Mouse (Mus musculus): Measurements from ENCODE around the gene C2cd5.

The C2cd5 gene

DNA sequence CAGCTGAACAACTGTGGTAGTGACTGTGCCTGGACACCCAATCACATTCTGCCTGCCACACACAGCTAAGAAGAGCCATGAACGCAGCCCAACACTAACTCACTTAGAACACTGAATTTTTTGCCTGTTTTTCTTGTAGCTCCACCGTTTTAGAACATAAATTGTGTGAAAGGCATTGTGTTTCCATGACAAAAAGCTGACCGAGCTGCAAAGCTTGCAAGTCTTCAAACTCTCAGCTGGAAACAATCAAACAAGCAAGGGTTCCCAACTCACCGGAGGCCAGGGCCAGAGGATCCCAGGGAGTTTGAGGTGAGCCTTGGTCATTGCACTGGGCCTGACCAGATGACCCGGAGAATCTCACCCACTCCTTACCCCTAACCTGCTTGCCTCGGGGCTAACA lies 16.8 kb upstream of the C2cd5 start:
- intact Hi-C loops (cut with DNase I) = no loop called here

DNA sequence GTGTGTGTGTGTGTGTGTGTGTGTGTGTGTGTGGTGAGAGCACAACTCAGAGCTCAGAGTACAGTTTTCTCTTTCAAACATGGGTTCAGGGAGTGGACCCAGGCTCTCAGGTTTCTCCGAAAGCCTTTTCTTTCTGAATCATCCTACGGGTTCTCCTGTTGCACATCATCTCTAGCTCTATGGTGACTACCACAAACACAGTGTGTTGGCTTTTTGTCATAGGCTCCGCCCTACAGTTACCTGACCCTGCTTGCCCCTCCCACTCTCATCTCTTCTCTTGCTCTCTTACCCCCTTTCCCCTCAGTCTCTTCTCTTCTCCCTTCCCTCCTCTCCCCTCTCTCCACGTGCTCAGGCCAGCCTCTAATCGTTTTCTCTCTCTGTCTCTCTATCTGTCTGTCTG lies 15.6 kb upstream of the C2cd5 start:
- intact Hi-C loops (cut with DNase I) = loop anchor here (2.0 kb wide), 1 partner anchor 59 kb away; no protein-coding TSS in a partner anchor

DNA sequence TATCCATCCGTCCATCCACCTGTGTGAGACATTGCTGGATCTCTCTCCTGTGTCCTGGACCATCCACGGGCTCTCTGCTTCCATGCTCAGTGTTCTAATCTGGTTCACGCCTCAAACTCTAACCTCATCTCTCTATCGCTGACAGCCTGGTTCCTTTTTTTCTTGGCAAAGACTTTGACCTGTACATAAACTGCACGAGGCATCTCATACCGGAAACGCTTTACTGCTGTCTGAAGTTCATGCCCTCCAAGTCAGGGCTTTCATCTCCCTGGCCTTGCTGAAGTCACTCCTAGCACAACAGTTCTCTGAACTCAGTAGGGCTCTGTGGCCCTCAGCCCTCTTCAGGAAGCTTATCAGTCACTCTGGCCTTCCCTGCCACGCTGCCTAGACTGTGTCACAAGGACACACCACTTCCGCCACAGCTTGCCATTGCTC lies 15.1 kb upstream of the C2cd5 start:
- intact Hi-C loops (cut with DNase I) = loop anchor here (2.0 kb wide), 1 partner anchor 60 kb away; no protein-coding TSS in a partner anchor

DNA sequence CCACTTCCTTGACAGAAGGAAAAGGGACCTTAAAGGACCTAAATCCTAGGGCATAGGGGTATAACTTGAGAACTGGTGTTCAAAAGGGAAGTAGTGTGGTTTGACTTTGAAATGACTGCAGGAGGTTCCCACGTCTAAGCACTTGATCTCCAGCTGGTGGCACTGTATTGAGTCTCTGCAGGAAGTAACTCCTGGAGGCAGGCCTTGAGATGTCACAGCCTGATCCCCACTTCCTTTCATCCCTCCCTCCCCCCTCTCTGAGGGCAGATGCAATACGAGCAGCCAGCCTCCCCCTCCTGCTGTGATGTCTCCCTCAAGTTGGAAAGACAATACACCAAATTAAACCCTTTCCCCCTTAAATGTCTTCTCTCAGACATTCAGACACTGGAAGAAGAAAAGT lies 14.6 kb upstream of the C2cd5 start:
- intact Hi-C loops (cut with DNase I) = loop anchor here (2.0 kb wide), 1 partner anchor 60 kb away; no protein-coding TSS in a partner anchor

DNA sequence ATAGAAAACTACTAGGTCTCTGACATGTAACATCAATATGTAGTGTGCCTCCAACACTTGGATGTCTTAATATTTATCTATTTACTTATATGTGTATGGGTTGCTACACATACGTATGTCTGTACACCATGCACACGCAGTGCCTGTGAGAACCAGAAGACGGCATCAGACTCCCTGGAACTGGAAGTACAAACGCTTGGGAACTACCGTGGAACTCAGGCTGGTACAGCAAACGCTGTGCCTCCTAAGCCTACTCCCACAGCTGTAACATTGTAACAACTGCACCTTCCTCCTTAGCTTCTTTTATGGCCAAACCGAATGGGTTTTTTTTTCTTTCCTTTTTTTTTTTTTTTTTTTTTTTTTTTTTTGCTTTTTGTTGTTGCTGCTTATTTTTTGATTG lies 10.4 kb upstream of the C2cd5 start:
- intact Hi-C loops (cut with DNase I) = no loop called here

DNA sequence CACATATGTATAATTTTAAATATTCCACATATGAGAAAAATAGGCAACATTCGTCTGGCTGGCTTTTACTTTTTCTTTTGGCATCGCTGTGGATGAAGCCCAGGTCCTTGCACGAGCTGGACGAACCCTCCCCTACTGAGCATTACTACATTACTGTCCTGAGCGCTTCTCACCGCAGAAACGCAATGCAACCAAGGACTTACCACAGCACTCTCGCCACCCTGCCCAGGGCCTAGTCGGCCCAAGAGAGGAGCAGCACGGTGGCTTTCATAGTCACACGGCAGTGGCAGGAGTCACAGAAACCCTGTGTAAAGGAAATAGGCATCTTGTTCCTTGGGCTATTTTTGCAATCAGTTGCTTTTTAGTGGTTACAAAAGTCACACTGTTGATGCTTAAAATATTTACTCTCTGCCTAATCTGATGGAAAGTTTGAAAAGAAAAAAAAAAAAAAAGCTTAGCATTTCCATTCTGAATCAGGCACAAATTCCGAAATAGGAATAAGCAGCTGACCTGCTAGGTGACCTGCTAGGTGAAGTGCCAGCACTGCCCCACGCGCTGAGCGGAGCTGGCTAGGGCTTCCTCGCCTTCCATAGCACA lies 9.8 kb upstream of the C2cd5 start:
- intact Hi-C loops (cut with DNase I) = no loop called here

DNA sequence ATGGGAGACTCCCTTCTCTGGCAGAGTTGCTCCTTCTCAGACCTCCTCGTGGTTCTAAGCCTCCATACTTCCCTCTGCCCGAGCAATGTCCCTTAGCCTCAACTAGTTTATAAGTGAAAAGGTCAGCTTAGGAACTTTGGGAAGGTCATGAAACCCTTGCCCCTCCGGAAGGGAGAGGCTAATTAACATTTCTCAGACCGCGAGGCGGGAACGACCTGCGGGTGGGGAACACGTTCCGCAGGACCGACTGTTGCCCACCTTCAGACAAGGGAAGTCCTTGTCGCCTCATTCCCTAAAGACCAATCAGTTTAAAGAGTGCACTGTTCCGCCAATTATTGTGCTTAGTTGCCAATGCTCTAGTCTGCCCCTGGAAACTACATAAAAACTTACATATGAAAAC lies 8.1 kb upstream of the C2cd5 start:
- intact Hi-C loops (cut with DNase I) = no loop called here

DNA sequence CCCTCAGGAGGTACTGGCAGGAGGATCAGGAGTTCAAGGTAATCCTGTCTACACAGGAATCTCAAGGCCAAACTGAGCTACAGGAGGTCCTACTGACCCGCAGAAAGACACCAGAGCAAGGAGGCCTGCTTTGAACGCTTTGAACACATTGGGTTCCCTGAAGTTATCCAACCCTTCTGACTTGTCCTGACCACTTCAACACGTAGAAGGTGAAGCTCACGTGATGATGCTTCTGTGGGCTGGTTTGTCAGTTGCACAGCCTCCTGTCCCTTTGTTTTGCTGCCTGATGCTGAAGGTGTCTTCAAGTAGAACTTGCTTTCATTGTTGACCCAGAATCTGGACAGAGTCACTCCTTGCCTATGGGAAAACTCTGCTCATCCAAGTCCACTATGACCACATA lies 7.7 kb upstream of the C2cd5 start:
- intact Hi-C loops (cut with DNase I) = no loop called here

DNA sequence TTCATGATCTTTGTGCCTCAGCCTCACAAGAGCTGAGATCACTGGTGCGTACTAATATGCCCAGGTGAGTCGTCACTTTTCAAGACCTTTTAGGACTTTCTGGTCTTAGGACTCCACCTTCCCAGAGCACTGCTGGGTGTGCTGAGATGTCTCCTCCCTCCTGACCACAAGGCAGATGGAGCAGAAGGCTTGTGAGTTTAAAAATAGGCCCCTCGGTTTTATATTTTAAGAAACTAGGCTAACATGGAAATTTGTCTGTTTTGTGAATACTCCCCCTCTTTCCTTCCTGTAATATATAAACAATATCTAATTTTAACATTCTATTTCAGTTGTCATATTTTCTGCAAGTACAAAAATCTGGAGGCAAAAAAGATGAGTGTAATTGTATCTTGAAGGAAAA lies 5.8 kb upstream of the C2cd5 start:
- intact Hi-C loops (cut with DNase I) = no loop called here

DNA sequence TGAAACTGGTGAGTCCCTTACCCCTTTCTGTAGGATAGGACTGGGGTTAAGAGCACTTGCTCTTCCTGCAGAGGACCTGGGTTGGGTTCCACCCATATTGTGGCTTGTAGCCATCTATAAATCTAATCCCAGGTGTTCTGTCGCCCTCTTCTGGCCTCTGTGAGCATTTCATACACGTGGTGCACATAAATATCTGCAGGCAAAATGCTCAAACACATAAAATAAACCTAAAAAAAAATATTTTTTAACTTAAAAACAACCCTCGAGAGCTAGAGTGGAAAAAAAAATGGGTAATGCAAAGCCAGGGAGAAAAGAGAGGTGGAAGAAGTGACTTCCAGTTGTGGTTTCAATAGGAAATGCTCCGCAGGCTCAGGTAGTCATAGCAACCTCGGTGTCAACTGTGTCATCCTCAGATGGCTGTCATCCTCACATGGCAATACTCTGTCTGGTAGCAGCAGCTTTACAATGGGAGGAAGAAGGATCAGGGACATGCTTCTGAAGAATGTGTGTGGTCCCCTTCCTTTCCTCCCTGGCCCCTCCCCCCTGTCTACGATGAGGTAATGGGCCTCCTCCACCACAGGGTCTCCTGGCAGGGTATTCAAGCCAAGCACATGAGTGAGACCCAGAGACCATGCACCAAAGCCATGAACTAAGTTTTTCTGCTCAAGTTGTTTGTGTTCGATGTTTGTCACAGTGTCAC lies 4.2 kb upstream of the C2cd5 start:
- intact Hi-C loops (cut with DNase I) = no loop called here

DNA sequence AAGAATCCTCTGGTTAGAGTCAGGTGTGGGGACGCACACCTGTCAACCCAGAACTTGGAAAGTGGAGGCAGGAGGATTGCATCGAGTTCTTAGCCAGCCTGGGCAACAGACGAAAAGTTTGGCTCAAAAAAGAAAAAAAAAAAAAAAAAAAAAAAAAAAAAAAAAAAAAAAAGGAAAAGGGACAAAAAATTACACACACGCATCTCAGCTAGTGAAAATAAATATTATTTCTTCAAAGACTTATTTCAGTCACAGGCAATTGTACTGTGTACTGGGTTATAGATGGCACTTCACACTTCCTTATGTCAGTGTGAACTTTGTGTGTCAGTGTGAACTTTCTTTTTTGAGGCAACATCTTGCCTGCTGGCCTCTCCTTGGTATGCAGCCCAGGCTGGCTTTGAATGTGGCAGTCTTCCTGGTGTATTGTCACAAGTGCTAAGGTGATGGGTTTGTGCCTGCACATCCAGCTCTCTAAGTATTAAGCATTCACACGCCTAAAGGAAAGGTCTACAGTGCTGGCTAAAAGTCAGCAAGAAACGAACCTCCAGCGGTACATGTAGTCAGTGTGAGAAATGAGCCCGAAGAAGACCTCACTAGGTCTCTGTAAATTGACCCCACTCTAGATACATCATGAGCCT lies 656 bp upstream of the C2cd5 start:
- intact Hi-C loops (cut with DNase I) = no loop called here

DNA sequence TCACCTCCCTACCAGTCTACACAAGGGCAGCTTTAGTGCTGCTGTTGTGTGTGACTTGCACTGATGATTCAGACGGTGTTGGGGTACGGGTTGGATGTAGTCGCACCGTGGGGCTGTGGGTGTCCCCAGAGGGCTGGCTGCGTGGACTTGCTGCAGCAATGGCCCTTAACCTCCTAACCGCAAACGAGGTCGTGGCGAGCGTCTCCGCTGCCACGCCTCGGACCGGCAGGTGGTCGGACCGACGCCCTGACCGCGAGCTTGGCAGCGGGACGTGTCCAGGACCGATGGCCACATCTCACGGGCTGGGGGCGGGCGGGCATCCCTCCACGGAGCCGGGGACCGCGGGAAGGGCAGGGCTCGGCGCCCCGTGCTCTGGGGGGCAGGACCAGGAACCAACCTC lies 660 bp downstream of the C2cd5 start:
- intact Hi-C loops (cut with DNase I) = loop anchor here (5.0 kb wide), 1 partner anchor 78 kb away; no protein-coding TSS in a partner anchor

DNA sequence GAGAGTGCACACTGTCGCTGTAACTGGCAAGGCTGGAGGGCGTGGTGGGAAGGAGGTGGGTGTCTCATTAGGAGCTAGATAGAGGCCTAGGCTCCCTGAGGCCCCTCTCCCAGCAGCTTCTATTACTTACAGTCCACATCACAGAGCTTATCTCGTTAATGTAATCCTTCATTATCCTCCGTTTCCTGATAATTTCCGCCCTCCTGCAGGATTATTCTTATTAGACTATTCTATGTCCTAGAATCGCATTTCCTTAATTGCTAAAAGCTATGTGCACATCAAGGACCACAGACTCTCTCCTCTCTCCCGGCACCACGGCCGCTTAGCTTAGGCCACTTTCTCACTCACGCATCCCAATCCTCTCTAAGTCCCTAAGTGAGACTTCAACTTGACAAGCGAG lies 4.8 kb downstream of the C2cd5 start:
- intact Hi-C loops (cut with DNase I) = loop anchor here (5.0 kb wide), 1 partner anchor 82 kb away; no protein-coding TSS in a partner anchor

DNA sequence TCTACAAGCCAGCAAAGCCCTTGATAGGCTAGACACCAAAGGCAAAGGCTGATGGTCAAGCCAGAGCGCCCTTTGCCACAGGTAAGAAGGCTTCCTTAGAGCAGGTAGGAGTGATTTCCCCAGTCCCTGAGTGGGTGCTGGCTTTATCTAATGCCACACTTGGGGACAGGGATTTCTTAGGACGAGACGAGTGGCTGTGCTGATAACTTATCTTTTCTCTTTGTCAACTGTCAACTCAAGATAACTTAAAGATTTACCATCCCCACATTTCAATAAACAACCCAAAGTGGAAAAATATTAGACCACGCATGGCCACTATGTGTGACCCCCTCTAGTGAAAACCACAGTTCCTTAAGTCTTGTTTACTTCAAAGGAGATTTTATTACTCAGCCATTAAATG lies 7.1 kb downstream of the C2cd5 start:
- intact Hi-C loops (cut with DNase I) = no loop called here

DNA sequence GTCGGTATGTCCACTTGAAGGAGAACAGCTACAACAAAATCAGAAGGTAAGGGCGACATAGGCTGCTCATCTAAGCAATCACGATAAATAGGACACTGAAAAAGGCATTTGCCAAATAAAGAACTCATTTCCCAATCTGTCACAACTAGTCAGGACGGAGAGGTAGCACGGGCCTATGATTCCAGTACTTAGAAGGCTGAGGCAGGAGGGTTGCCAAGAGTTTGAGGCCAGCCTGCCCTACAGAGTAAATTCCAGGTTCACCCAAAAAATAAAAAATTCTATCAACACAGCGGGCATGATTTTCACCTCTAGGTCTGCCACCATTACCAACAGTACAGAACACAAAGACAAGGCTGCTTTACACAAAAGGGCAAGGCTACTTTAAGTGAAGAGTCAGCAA lies 8.9 kb downstream of the C2cd5 start:
- intact Hi-C loops (cut with DNase I) = no loop called here

DNA sequence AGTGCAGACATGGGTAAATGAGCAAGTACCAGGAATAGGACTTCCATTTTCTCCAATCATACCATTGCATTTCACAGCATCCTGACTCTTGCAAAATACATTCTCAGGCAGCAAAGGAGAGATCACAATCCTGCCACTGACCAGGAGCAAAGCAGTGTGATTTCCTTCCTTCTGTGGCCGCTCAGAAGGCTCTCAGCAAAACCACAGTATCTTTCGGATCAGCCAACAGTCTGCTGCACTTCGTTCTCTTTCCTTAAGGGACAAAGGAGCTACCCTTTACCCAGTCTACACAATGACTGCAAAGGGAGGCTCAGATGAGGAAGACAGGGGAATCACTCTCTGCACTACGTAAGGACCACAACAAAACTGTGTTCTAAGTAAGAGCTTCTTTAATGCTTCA lies 12.6 kb downstream of the C2cd5 start:
- intact Hi-C loops (cut with DNase I) = no loop called here

DNA sequence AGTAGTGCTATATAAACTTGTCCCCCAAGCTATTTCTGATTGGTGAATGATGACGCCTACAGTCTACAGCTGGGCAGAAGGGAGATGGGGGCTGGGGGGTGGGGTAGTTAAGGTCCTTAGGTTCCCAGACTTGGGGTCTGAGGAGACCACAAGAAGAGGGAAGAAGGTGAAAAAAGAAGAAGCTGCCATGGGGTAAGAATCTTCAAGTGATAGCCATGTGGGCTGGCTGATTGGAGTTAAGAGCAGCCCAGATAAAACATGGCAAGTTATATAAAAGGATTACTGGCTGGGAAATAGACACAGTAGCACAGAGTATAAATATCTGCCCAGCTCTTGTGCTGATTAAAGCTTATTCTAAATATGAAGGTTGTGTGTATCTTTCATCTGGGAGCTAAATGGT lies 14.0 kb downstream of the C2cd5 start:
- intact Hi-C loops (cut with DNase I) = no loop called here

DNA sequence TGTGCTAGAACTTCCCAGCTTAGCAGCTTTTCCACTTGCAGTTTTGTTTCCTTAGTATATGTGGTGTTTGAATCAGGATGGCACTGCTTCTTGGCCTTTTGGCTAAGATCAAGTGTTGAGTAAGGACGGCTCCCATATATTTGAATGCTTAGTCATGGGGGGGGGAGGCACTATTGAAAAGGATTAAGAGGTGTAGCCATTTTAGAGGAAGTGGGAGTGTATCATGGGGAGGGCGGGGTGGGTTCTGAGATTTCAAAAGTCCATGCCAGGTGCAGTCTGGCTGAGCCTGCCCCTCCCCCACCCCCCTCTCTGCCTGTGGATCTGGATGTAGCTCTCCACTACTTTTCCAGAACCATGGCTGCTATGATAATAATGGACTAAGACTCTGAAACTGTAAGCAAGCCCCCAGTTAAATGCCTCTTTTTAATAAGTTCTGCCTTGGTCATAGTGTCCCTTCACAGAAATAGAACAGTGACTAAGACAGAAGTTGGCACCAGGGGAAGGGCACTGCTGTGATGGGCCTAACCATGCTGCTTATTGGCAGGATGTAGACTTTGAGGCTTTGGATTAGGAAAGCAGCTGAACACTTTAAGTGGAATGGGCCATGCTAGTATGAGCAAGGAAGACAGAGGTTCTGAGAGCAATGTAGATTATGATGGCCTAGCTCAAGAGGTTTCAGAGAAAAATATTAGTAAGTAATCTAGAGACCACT lies 15.5 kb downstream of the C2cd5 start:
- intact Hi-C loops (cut with DNase I) = no loop called here

DNA sequence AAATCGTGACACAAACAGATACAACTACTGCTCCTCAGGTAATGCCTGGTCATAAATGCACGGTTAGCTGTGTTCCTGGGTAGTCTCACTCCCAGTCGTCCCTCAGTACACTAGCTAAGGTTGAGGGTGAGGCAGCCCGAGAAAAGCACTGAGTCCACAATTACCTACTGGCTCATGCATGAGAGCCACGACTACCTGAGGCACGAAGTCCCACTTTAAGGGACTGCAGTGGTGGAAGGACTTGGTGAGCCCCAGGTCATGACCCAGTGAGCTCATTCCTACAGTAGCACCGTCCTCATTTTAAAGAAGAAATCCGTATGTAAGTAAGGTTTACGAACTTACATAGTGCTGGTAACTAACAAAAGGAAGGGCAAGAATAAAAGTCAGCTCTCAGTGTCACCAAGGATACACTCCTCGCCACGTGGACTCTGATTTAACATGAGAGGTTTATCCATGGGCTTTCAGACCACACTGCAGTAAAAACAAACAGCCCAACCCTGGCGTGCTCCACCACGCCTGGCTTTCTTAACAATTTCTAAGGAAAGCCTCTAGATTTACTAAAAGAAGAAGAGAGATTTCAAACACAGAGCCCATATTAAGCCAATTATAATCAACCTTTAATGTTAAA lies 18.3 kb downstream of the C2cd5 start:
- intact Hi-C loops (cut with DNase I) = no loop called here

DNA sequence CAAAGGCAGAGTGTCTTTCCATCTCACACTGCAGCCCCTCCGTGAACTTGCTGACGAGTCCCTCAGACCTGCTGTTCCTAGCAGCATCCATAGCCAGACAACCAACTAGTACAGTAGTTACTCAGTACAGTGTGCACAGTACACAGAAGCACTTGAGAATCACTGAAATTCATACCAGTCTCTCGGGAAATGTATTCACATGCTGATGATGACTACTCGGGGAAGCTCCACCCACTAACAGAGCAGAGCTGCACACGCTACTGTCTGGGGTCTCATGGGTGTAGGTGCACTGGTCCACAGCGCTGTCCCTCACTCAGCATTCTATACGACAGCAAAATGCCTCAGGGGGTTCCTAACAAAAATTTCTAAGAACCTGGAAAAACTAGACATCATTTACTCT lies 19.2 kb downstream of the C2cd5 start:
- intact Hi-C loops (cut with DNase I) = no loop called here

DNA sequence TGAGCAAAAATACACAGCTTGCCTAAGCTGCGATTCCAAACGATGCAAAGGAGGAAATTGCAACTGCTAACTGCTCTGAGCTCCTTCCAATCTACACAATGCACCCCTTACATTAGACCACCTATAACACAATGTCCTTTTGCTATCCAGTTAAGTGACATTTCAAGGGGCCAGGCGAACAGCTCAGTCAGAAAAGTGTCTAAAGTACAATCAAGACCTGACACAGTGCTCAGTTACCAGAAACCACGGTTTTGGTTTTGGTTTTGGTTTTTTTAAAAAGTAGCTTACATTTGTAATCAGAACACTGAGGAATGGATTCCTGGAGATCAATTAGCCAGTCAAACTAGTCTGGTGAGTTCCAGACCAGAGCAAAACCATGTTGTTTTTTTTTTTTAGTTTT lies 20.8 kb downstream of the C2cd5 start:
- intact Hi-C loops (cut with DNase I) = no loop called here

DNA sequence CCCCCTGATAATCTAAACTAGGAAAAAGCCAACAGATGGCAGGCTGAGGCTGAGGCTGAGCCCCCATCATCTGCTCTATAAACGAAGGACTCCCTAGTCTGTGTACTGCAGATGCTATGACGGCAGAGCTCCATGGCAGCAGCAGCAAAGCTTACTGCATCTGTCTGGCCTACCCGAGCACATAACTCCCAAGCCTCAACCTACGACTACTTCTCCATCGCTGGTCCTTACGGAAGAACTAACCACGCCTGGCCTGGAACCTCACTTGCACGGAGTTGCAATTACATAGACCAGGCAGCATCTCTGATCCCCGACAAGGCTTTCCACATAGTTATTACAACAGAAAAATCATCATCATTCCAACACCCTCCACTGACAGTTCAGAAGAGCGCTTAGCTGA lies 23.5 kb downstream of the C2cd5 start:
- intact Hi-C loops (cut with DNase I) = no loop called here

Data from adrenal gland (tissue).